In genomic region chr17:49413554-49413953, GRCm38 (mm10) we compare ENCODE assay signal across 9 mouse cellular contexts. TPM values are rescaled to one million over a fixed set of nuclear protein-coding genes. Genes with fewer than 3 reads are reported as not detected.
A peak's percentile ranks its signal among the peaks of the same experiment; 100 is the strongest.
DNase-seq lines count a peak whose midpoint lies in the region; ATAC-seq and TF ChIP-seq lines count a peak whose summit lies in the region.
"Had no signal": no experiment of that assay in that cellular context is flagged by ENCODE, and none has a peak within 500 bp of the region (broad histone marks: within the 10 kb centered on the region; RNA-seq: fewer than 3 reads in every experiment).

No protein-coding gene starts in this region.

- ATAC-seq in limb, embryonic 14.5 days (ENCODE audit: low FRiP score, low read depth): no peak
- ATAC-seq in megakaryocyte progenitor cell, adult 5-6 weeks (replicated peaks; ENCODE audit: poor library complexity): peak; percentile 71

- H3K4me2 ChIP-seq in limb, embryonic 14.5 days (replicated peaks; ENCODE audit: low read depth, low read length, severe bottlenecking): no peak overlapping the region
- H3K4me2 ChIP-seq: embryonic facial prominence, embryonic 12.5 days had no signal

- H3K27ac ChIP-seq in limb, embryonic 14.5 days (replicated peaks; ENCODE audit: low read depth, low read length): no peak overlapping the region
- H3K27ac ChIP-seq in limb, embryonic 10.5 days: no peak overlapping the region
- H3K27ac ChIP-seq: embryonic facial prominence, embryonic 12.5 days had no signal

- no peaks in the 10 kb centered on the region for H3K9me3 ChIP-seq in limb, embryonic 14.5 days (ENCODE audit: control insufficient read depth, low read length)
- H3K9me3 ChIP-seq in limb, embryonic 10.5 days (replicated peaks): no peaks in the 10 kb centered on the region
- H3K9me3 ChIP-seq in E14TG2a.4 (ENCODE audit: low read length): no peaks in the 10 kb centered on the region
- H3K9me3 ChIP-seq: embryonic facial prominence, embryonic 12.5 days had no signal

- no peak overlapping the region for H3K9ac ChIP-seq in limb, embryonic 14.5 days (ENCODE audit: low read depth, low read length, severe bottlenecking)
- H3K9ac ChIP-seq: embryonic facial prominence, embryonic 12.5 days had no signal

- WGBS in limb, embryonic 14.5 days: 53% methylated on average over 3 of the region's 3 CpGs
- WGBS in limb, embryonic 10.5 days: 64% methylated on average over 3 of the region's 3 CpGs

- H3K4me3 ChIP-seq in limb, embryonic 14.5 days (replicated peaks; ENCODE audit: low read length): no peak overlapping the region
- no peak overlapping the region for H3K4me3 ChIP-seq in limb, embryonic 10.5 days
- no peak overlapping the region for H3K4me3 ChIP-seq in E14TG2a.4 (replicated peaks; ENCODE audit: low read length)
- H3K4me3 ChIP-seq: embryonic facial prominence, embryonic 12.5 days had no signal

- no peak for TF ChIP-seq POLR2A in limb, embryonic 14.5 days (IDR thresholded peaks at IDR 0.05; ENCODE audit: borderline replicate concordance, extremely low read depth, insufficient read depth, insufficient read length)

- H3K27me3 ChIP-seq in limb, embryonic 14.5 days (ENCODE audit: control insufficient read depth, insufficient read depth, low read length): no peaks in the 10 kb centered on the region
- no peaks in the 10 kb centered on the region for H3K27me3 ChIP-seq in limb, embryonic 10.5 days (ENCODE audit: low read depth, poor library complexity, severe bottlenecking)
- 0 out of 2 replicates have a peak, but pooled peaks cover 3% of the 10 kb centered on the region for H3K27me3 ChIP-seq in E14TG2a.4 (ENCODE audit: insufficient read depth, low read length)
- H3K27me3 ChIP-seq: embryonic facial prominence, embryonic 12.5 days had no signal

- DNase-seq in limb, embryonic 14.5 days (ENCODE audit: low spot score): peak; percentile 10
- DNase-seq in limb, embryonic 10.5 days (ENCODE audit: low spot score): no peak
- DNase-seq in ZHBTc4 (ENCODE audit: low read depth, low spot score): peak; percentile 51
- no peak for DNase-seq in ovary, postnatal 10 days (ENCODE audit: low spot score)
- DNase-seq in urinary bladder, adult 18-20 months (ENCODE audit: low spot score in 2 of 2): no peak
- DNase-seq: adrenal gland, postnatal 25 days had no signal

- H3K4me1 ChIP-seq in limb, embryonic 14.5 days (ENCODE audit: control insufficient read depth, insufficient read depth, low read length): no peaks in the 10 kb centered on the region
- H3K4me1 ChIP-seq in limb, embryonic 10.5 days: no peaks in the 10 kb centered on the region
- no peaks in the 10 kb centered on the region for H3K4me1 ChIP-seq in E14TG2a.4 (replicated peaks; ENCODE audit: low read depth, low read length)
- H3K4me1 ChIP-seq: embryonic facial prominence, embryonic 12.5 days had no signal

- H3K36me3 ChIP-seq in limb, embryonic 14.5 days (ENCODE audit: control insufficient read depth, insufficient read depth, low read length): no peaks in the 10 kb centered on the region
- H3K36me3 ChIP-seq in limb, embryonic 10.5 days: no peaks in the 10 kb centered on the region
- no peaks in the 10 kb centered on the region for H3K36me3 ChIP-seq in E14TG2a.4 (ENCODE audit: insufficient read depth, low read length)
- H3K36me3 ChIP-seq: embryonic facial prominence, embryonic 12.5 days had no signal

- peak; percentile 58 for TF ChIP-seq CTCF in E14TG2a.4 (conservative IDR thresholded peaks at IDR 0.05; ENCODE audit: low read length)

RNA-seq across cellular contexts. Expression of gene Mocs1, which starts 14.6 kb away (rescaled TPM):
- 18.3 and 21.5 TPM in 2 replicates for polyA plus RNA-seq in limb, embryonic 14.5 days (2012; rRNA removed)
- 8.0 and 8.1 TPM in 2 replicates for polyA plus RNA-seq in limb, embryonic 14.5 days (2014; fragmentation: Nextera tagmentation; extraction: Ambion mirVana)
- polyA plus RNA-seq in limb, embryonic 10.5 days (2016; fragmentation: Nextera tagmentation; extraction: Ambion mirVana): 9.1 and 9.2 TPM in 2 replicates
- 31.7 and 35.7 TPM in 2 replicates for total RNA-seq in megakaryocyte progenitor cell, adult 5-6 weeks (2015)
- total RNA-seq in megakaryocyte progenitor cell, adult 5-6 weeks (2017): 13.8 and 15.7 TPM in 2 replicates

Comparison
In these comparisons a context has a peak if more than half of its experiments do, and no peak if none do; other contexts are left out.
1. DNase-seq: peak in limb, embryonic 14.5 days (single experiment) and ZHBTc4 (single experiment); none in limb, embryonic 10.5 days (single experiment), ovary, postnatal 10 days (single experiment) and urinary bladder, adult 18-20 months (0 of 2).